Mouse (Mus musculus) forebrain, embryonic 10.5 days (tissue): ENCODE measurements at regions not wholly inside any gene's neighbourhood (a gene's known extent, or its start where the extent isn't known, plus 50 kb on each side); places are given as distances from the start of the nearest gene placed in this dataset.

Experiments used
- DNase-seq: peaks from one replicate; pipeline ENCODE4 v3.0.0-alpha.2; 2017; ENCODE audit warnings: low spot score; ENCODE audit errors: extremely low spot score
- H3K27ac ChIP-seq: fragments of 300-500 bp; sonication (generic); 2 replicates; pipeline ENCODE4 v1.5.1; 2016; ENCODE audit warnings: mild to moderate bottlenecking
- H3K27me3 ChIP-seq: fragments of 300-500 bp; sonication (generic); 2 replicates; pipeline ENCODE4 v1.6.1; 2016; ENCODE audit warnings: mild to moderate bottlenecking; ENCODE audit not compliant: poor library complexity, severe bottlenecking
- H3K36me3 ChIP-seq: fragments of 300-500 bp; sonication (generic); replicated peaks from 2 replicates; pipeline ENCODE4 v1.6.1; 2016; ENCODE audit warnings: mild to moderate bottlenecking, moderate library complexity
- H3K4me1 ChIP-seq: fragments of 300-500 bp; sonication (generic); 2 replicates; pipeline ENCODE4 v1.6.1; 2016
- H3K4me3 ChIP-seq: fragments of 300-500 bp; sonication (generic); 2 replicates; pipeline ENCODE4 v1.5.1; 2016; ENCODE audit warnings: mild to moderate bottlenecking, moderate library complexity
- H3K9me3 ChIP-seq: fragments of 300-500 bp; sonication (generic); 2 replicates; pipeline ENCODE4 v1.6.1; 2016; ENCODE audit warnings: mild to moderate bottlenecking, moderate library complexity
- WGBS: fragments of 180-500 bp; shearing (Covaris S2); methylation state at CpG from one replicate; pipeline ENCODE4 v1.1.7; 2016; 5-methylcytosine and 5-hydroxymethylcytosine counted together

- Histone ChIP-seq H3K27me3 (no peaks in the 10 kb centered on the region), H3K4me3 (no peak overlapping the region), H3K9me3 (no peaks in the 10 kb centered on the region), H3K4me1 (no peaks in the 10 kb centered on the region), H3K27ac (no peak overlapping the region), H3K36me3 (no peaks in the 10 kb centered on the region)
- DNase-seq = no peak
- 85% methylated on average over 7 of the region's 7 CpGs for WGBS
These were observed 136.3 kb downstream of the Bmp2 start for GRCm38 (mm10) chr2:133688121-133688787.

GRCm38 (mm10) chr2:133688788-133689155, 136.8 kb downstream of the Bmp2 start:
- WGBS = 92% methylated on average over 3 of the region's 3 CpGs
- Histone ChIP-seq H3K27ac (no peak overlapping the region), H3K36me3 (no peaks in the 10 kb centered on the region), H3K4me1 (no peaks in the 10 kb centered on the region), H3K27me3 (no peaks in the 10 kb centered on the region), H3K9me3 (no peaks in the 10 kb centered on the region), H3K4me3 (no peak overlapping the region)
- DNase-seq = no peak

GRCm38 (mm10) chr2:133708735-133709584, 157.0 kb downstream of the Bmp2 start:
- WGBS = 71% methylated on average over 8 of the region's 8 CpGs
- no peak overlapping the region for H3K27ac ChIP-seq
- H3K4me1 ChIP-seq = no peaks in the 10 kb centered on the region
- H3K4me3 ChIP-seq = no peak overlapping the region
- no peak for DNase-seq
- H3K36me3 ChIP-seq = no peaks in the 10 kb centered on the region
- H3K27me3 ChIP-seq = no peaks in the 10 kb centered on the region
- no peaks in the 10 kb centered on the region for H3K9me3 ChIP-seq

- WGBS = 62% methylated on average over 5 of the region's 5 CpGs
These were observed 164.3 kb downstream of the Bmp2 start for GRCm38 (mm10) chr2:133716243-133716642.

GRCm38 (mm10) chr2:133717076-133717475, 165.1 kb downstream of the Bmp2 start:
- H3K9me3 ChIP-seq = no peaks in the 10 kb centered on the region
- H3K27me3 ChIP-seq = no peaks in the 10 kb centered on the region
- no peak overlapping the region for H3K27ac ChIP-seq
- no peak overlapping the region for H3K4me3 ChIP-seq
- no peaks in the 10 kb centered on the region; the same call in 1 of the 2 replicates for H3K4me1 ChIP-seq
- no peak for DNase-seq
- no peaks in the 10 kb centered on the region for H3K36me3 ChIP-seq
- WGBS = 77% methylated on average over 2 of the region's 2 CpGs

More at GRCm38 (mm10) chr2:133716243-133716642, 164.3 kb downstream of the Bmp2 start:
- H3K36me3 ChIP-seq = no peaks in the 10 kb centered on the region
- H3K4me1 ChIP-seq = no peaks in the 10 kb centered on the region; the same call in 1 of the 2 replicates
- DNase-seq = no peak
- no peak overlapping the region for H3K4me3 ChIP-seq
- no peaks in the 10 kb centered on the region for H3K9me3 ChIP-seq
- H3K27me3 ChIP-seq = no peaks in the 10 kb centered on the region
- H3K27ac ChIP-seq = no peak overlapping the region

- Histone ChIP-seq H3K36me3 (no peaks in the 10 kb centered on the region), H3K9me3 (no peaks in the 10 kb centered on the region), H3K4me3 (no peak overlapping the region), H3K27ac (no peak overlapping the region), H3K27me3 (no peaks in the 10 kb centered on the region), H3K4me1 (no peaks in the 10 kb centered on the region)
- WGBS = 84% methylated on average over 7 of the region's 7 CpGs
- DNase-seq = no peak
These were observed 172.4 kb downstream of the Bmp2 start for GRCm38 (mm10) chr2:133724310-133724709.

- H3K27ac ChIP-seq = no peak overlapping the region
These were observed 172.8 kb downstream of the Bmp2 start for GRCm38 (mm10) chr2:133724757-133725156.

GRCm38 (mm10) chr2:133734469-133735225, 182.7 kb downstream of the Bmp2 start:
- Histone ChIP-seq H3K4me1 (peaks cover 15% of the 10 kb centered on the region), H3K27me3 (no peaks in the 10 kb centered on the region), H3K27ac (no peak overlapping the region), H3K4me3 (no peak overlapping the region), H3K9me3 (no peaks in the 10 kb centered on the region), H3K36me3 (no peaks in the 10 kb centered on the region)
- no peak for DNase-seq
- 42% methylated on average over 9 of the region's 9 CpGs for WGBS

More at GRCm38 (mm10) chr2:133724757-133725156, 172.8 kb downstream of the Bmp2 start:
- Histone ChIP-seq H3K36me3 (no peaks in the 10 kb centered on the region), H3K9me3 (no peaks in the 10 kb centered on the region), H3K4me1 (no peaks in the 10 kb centered on the region), H3K4me3 (no peak overlapping the region), H3K27me3 (no peaks in the 10 kb centered on the region)
- no peak for DNase-seq
- 80% methylated on average over 6 of the region's 6 CpGs for WGBS

- Histone ChIP-seq H3K4me1 (peaks cover 15% of the 10 kb centered on the region), H3K9me3 (no peaks in the 10 kb centered on the region), H3K27ac (no peak overlapping the region), H3K4me3 (no peak overlapping the region), H3K27me3 (no peaks in the 10 kb centered on the region), H3K36me3 (no peaks in the 10 kb centered on the region)
- WGBS = 92% methylated on average over 10 of the region's 10 CpGs
- no peak for DNase-seq
These were observed 187.0 kb downstream of the Bmp2 start for GRCm38 (mm10) chr2:133738839-133739430.

GRCm38 (mm10) chr2:133748493-133748892, 196.5 kb downstream of the Bmp2 start:
- Histone ChIP-seq H3K4me3 (no peak overlapping the region), H3K36me3 (no peaks in the 10 kb centered on the region), H3K4me1 (no peaks in the 10 kb centered on the region), H3K27me3 (no peaks in the 10 kb centered on the region), H3K9me3 (no peaks in the 10 kb centered on the region), H3K27ac (no peak overlapping the region)
- WGBS = 86% methylated on average over 4 of the region's 4 CpGs
- DNase-seq = no peak

GRCm38 (mm10) chr2:133749846-133750637, 198.1 kb downstream of the Bmp2 start:
- WGBS = 81% methylated on average over 4 of the region's 4 CpGs
- no peaks in the 10 kb centered on the region for H3K27me3 ChIP-seq
- no peaks in the 10 kb centered on the region for H3K4me1 ChIP-seq
- no peak for DNase-seq
- H3K9me3 ChIP-seq = no peaks in the 10 kb centered on the region
- H3K36me3 ChIP-seq = no peaks in the 10 kb centered on the region
- no peak overlapping the region for H3K4me3 ChIP-seq
- H3K27ac ChIP-seq = no peak overlapping the region

- no peaks in the 10 kb centered on the region for H3K4me1 ChIP-seq
- H3K4me3 ChIP-seq = no peak overlapping the region
- no peaks in the 10 kb centered on the region for H3K9me3 ChIP-seq
- H3K27ac ChIP-seq = no peak overlapping the region
- H3K27me3 ChIP-seq = no peaks in the 10 kb centered on the region
- WGBS = 91% methylated on average over 3 of the region's 3 CpGs
- H3K36me3 ChIP-seq = no peaks in the 10 kb centered on the region
- no peak for DNase-seq
These were observed 202.1 kb downstream of the Bmp2 start for GRCm38 (mm10) chr2:133754088-133754487.
